Mouse (Mus musculus): ENCODE data around the gene Manea. TPM values are rescaled to one million over a fixed set of nuclear protein-coding genes. Genes with fewer than 3 reads are reported as not detected.

Gene Manea
- polyA plus RNA-seq (2012; rRNA removed) = 3.9 and 4.1 TPM in 2 replicates

GRCm38 (mm10) chr4:26346443-26347106, at the start of gene Manea:
Manea (minus strand) TSS chr4:26346891.

Data from stomach, adult 2 months (tissue).